Mouse (Mus musculus) ovary, postnatal 36 days (tissue): ENCODE results near the gene Cmklr1.
"Not testable (repeated sequence)": the region's sequence is repeated elsewhere in the genome, so short reads cannot be mapped to it uniquely, and the experiment has no call there.

Experiments
- DNase-seq: peaks from one replicate; pipeline ENCODE4 v3.0.0; 2022; ENCODE audit warnings: low spot score, mixed read lengths

Gene Cmklr1

DNA sequence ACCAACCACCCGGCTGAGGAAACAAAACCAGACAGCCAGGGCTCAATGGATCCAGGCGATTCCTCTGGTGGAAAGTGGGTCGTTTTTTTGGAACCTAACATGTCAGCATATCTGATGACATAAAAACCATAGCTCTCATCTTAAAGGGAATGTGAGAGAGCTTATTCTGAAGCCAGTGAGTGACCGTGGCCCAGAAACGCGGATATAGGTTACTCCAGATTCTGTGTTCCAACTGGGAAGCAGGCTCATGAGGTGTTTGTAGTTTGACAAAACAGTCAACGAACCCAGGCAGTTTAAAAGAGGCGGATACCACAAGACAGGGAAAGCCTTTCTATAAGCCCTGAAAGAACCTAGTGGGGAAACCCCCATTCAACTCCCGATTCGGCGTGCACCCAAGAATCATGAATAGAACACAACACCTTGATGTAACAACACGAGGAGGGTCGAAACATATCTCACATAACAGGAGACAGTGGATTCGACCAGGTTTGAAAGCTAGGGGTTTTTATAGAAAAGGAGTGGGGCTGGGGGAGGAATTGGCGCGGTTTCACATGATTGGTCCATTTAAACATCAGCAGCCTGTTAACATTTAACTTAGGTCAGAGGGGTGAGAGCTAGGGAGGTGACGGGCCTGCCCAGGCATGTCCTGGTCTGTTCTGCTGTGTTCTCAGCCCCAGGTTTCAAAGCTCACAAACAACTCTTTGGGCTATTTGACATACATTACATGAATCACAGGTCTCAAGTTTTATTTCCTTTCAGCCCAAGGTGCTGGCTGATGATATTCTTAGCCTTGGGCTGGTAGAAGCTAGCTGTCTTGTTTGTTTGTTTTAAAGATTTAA lies 64.4 kb downstream of the Cmklr1 start:
- not testable (repeated sequence) for DNase-seq

DNA sequence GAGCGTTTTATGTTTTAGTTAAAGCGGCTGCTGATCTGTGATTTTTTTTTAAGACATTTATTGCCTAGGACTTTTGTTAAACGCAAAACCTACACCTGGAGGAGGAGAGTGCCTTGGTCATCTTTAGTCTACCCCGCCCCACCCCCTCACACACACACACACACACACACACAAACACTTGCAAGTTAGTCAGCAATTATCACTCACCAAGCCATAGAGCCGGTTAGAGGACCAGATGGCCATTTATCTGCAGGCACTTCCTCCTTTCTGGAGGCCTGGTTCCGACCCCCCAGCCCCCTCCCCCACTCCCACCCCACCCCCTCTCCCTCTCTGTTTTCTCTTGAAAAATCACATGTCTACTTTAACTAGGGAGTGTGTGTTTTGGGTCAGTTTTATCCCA lies 65.8 kb downstream of the Cmklr1 start:
- DNase-seq, result no peak

DNA sequence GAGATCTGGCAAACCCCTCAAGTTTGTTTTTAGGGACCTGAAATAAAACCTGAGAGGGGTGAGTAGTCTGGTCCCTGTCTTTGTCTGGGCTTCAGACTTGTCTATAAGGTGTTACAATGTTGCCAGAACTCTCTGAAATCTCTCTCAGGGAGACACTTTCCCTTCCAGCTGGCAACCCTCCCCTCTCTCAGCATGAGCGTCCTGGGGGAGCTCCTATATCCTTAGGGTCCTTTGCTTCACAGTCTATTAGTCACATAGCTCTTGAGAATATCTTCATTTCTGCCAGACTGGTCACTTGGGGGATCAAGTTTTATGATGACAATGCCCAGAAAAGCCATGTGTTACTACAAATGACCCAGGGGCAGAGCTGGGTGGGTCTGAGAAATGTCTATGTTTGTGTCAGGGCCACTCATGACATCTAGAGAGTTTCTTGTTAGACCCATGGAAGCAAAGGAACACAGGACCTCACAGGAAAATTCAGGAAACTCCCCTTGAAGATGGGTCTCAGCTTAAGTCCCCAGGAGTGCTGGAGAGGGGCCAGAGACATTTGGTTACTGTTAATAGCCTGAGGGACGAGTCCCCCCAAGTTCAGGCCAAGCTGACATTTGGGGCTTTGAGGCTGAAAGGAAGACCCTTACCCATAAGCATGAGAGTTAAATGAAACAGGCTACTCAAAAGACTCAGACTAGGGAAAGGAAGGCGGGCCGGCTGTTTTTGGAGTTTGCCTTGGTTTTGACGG lies 66.6 kb downstream of the Cmklr1 start:
- no peak for DNase-seq

DNA sequence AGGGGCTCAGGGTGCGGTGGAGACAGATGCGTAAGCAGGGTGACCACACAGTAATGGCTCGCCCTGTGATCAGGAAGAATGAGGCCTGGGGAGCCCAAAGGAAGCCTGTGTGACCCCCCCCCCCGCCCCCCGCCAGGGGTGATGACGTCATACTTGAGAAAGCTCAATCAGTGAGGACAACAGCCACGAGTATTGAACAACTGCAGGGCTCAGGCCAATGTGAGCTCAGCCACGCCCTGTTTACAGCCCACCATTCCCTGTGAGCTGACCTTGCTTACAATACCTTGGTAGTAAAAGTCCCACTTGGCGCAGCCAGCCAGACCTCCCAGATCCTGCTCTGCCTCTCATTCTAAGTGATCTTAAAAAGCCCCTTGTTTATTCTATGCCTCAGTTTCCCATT lies 69.4 kb downstream of the Cmklr1 start:
- no peak for DNase-seq

DNA sequence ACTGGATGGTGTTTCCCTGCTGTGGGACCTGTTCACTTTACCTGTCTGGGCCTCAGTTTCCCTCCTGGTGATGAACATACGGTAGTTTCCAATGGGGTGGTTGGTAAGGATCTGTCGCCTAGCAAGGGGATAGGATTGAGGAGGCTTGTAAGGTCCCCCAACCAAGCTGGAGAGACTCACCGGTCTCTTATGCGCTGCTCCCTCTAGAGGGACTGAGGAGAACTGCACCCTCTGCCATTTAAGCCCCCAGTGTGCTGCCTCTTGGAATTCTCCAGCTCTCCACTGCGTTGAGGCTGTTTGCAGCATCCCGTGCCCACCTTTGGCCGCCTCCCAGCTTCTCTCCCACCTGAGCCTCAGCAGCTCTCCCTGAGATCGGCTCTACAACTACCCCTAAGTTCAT lies 70.0 kb downstream of the Cmklr1 start:
- DNase-seq, result no peak

DNA sequence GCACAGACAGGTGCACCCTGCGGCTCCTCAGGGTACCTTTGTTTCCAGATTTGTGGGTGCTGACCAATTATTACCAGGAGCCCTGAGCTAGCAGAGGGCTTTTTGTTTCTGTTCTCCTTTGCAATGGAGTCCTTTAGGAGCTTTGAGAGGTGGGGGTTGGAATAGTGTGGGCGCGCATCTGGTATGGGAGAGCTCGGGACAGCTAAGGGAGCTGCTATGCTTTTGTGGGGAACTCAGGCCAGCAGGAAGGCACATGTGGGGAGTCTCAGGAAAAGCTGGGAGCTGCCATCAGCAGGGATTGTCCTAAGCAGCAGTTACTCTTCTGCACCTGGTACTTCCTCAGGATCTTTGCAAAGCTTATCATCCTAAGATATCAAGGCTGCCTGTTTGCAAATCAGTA lies 71.1 kb downstream of the Cmklr1 start:
- no peak for DNase-seq

DNA sequence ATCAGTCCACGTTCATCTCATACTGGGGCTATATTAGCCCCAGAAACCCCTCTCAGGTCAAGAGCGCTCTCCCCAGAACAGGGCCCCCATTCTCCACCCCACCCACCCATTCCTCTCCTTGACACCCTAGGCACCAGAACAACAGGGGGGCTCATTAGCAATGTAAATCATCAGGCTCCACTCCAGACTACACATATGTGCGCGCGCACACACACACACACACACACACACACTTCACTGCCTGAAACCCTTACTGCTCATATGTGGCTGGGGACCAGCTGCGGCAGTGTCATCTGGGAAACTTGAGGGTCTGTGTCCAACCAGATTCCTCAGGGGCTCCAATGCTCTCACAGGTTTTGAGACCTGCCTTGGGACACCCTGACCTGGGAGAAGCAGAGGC lies 71.8 kb downstream of the Cmklr1 start:
- no peak for DNase-seq

DNA sequence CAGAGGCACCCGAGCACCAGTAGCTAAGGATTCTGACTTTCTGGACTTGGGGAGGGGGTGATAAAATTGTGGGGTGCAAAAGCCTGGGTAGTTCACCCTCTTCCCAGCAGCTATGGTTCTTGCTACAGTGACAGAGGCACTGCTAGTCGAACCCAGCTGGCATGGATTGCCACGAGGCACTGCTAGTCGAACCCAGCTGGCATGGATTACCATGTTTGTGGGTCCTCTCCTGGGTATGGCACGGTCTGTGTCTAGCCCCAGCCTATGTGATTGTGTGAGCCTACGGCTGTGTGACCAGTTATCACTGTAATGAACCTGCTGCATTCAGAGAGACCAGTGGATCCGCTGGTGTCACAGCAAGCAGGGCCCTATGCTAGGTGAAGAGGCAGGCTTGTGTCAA lies 72.7 kb downstream of the Cmklr1 start:
- no peak for DNase-seq

DNA sequence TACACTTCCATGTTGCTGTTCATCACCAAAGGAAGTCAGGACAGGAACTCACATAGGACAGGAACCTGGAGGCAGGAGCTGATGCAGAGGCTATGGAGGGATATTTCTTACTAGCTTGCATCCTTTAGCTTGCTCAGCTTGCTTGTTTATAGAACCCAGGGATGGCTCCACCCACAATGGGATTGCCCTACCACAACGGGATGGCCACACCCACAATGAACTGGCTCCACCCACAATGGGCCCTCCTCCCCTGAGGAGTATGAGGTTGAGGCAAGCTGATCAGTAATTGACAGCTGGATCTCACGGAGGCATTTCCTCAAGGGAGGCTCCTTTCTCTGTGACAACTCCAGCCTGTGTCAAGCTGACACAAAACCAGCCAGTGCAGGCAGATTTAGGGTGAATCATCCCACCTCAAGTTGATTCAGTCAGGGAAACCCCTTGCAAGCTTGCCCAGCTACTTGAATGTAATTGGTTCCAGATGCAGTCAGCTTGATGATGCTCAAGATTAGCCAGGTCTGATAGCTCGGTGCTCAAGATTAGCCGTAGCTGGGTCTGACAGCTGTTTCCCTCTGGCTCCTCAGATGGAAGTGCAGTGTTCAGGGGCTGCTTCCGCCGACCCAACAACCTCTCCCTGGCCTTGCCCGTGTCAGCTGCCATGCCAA lies 80.0 kb downstream of the Cmklr1 start:
- no peak for DNase-seq

DNA sequence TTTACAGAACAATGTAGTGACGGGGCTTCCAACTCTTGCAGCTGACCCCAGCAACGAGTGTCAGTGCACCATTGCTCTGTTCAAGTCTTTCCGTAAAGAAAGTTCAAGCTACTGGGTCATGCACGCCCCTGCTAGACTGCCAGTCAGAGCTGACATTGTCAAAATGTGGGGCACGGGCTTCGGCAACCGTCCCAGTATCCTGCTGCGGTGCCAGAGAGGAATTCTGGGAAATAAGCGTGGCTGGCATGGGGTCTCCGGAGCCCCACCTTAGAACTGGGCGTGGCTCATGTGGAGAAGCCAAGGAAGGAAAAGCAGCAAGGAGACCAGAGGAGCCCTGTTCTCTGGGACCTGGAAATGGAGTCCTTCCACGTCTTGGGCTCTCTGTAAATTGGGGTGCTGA lies 84.4 kb downstream of the Cmklr1 start:
- DNase-seq, result no peak

DNA sequence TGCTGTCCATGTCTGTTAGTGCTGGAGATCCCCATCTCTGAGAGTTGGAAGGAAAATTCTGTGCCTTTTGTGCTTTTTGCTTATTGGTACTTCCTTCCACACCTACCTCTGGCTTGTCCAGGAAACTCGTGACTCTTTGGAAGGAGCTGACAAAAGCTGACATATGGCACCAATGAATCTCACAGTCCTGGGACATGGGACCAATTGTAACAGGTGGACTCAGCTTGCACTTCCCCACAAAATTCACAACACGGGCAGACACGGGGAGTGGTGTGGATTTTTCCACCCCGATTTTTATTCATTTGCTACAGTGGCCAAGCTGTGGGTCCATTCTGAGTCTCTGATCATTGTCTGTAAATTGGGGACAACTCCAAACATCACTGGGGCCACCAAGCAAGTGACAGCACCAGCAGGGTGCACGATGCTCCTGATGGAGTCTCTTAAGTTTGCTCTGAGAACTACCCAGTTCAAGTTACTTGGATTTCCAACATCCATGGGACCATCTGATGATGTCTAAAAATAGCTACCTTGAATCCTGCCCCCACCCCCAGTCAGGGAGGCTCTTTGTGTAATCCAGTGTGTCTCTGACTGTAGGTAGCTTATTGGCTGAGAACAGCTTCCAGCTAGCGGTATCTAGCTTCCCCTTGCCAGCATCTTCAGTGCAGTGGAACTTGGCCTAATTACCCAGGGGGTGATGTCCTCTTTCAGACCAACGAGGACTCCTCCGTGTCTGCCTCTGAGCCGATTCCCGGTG lies 84.9 kb downstream of the Cmklr1 start:
- DNase-seq, result no peak

DNA sequence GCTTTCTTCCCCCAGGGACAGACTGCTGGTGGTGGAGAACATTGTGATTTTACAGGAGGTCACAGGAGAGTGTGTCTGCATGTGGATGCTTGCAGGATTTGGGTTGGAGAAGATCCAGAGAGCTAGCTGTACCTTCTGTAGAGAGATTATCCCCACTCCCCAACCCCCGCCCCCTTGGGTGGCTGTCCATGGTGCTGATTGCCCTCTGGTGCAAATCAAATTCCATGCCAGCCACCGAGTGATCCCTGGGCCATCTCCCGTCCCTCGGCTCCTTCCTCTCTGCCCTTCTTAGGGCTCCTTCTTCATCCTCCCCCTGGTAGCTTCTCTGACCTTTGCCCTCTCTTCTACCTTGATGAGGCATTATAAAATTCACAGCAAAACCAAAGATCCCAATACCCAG lies 85.8 kb downstream of the Cmklr1 start:
- DNase-seq, result no peak
